Mouse (Mus musculus) 416B (cell line): ENCODE measurements around the gene Fzd4.

Experiments used
- DNase-seq: peaks from one replicate; pipeline ENCODE4 v3.0.0; 2011; ENCODE audit warnings: low read depth

The Fzd4 gene

DNA sequence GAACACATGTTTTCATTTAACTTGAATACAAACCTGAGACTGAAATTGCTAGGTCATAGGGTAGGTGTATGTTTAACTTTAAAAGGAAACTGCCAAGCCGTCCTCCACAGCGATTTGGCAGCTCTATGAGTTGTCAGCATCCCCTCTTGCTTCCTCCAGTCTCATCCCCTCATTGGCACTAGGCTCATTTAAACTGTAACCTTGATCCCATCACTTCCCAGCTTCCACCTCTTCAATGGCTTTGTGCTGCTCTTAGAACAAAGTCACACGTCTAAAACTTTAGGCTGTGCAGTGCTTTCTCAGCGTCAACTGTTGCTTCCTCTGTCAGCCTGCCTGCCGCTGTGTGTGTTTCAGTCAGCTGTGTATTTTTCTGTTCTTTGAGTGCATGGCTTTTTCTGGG lies 22.9 kb downstream of the Fzd4 start:
- DNase-seq: no peak

DNA sequence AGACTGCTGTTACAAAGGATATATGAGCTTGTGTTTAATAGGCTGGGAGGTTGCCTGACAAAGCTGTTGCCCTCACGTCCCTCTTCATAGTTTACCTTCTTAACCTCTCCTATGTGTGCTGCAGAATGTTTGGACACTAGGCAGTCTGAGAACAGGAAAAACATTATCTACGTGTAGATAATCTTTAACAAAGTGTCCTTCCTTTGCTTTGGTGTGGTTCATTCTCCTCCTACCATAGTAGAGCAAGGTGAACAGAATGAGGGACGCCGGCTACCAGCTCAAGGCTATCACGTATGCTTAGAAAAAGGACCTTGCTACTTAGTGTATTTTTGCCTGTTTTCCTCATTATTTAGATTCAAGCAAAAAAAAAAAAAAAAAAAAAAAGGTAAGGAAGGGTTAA lies 24.6 kb downstream of the Fzd4 start:
- DNase-seq: no peak

GRCm38 (mm10) chr7:89429326-89429725 lies 25.2 kb downstream of the Fzd4 start:
- DNase-seq: no peak

DNA sequence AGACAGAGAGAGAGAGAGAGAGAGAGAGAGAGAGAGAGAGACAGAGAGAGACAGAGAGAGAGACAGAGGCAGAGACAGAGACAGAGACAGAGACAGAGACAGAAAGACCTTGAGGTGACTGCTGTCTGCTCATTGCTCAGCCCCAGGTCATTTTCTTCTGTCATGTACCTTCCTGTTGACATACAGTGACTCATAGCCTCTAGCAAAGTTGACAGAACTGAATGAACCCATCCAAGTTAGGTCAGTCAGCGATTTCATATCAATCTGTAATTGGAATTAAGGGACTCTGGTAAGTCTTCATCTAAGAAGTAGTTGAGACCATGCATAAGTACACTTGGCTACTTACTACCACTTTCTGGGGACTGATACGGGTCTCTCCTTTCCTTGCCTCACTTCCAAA lies 27.0 kb downstream of the Fzd4 start:
- DNase-seq: peak; percentile 13

GRCm38 (mm10) chr7:89433193-89433892 lies 29.2 kb downstream of the Fzd4 start:
- no peak for DNase-seq

DNA sequence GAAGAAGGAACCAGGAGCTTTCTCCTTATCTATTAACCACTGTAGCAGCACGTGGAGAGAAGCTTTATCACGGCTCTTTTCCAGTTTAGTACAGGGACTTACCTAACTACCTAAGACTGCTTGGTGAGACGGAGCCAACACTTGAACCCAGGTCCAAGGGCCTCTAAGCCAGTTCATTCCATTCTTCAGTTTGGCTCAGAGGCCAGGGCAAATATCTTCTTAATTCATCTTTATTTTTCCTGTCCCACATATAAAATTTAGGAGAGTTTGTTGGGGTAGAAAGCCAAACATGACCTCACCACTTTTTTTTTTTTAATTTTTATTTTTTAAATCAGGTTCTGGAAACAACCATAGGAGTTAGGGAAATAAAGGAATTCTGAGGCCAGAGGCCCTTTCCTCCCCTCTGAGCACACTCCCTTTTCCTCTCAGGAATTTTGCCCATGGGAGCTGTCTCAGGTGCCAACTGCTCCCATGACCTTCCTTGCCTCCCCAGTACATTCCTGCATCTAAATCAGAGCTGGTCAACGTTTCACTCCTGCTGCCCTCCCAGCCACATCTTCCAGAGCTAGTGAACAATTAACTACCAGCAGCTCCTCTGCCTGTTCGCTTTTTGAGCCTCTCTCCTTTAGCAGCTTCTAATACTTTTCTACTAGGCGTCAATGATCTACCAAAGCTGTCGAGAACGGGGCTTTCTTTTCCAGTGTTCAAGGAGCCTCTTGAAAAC lies 29.9 kb downstream of the Fzd4 start:
- DNase-seq: no peak

DNA sequence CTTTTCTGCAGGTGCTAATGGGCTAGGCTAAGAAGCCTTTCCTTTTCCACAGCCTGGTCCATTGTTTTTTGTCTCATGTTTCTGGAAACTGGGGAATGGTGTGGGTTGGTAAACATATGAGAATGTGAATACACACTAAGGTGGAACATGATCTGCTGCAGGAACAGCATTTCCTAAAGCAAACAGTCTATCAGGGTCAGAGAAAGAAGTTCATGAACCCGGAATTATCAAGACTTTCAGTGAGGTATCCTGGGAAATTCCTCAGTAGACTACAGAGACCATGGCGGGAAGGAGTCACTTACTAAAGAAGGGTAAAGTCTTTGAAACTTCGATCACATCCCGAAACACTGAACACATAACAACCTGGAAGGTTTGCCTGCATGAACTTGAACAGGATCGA lies 32.2 kb downstream of the Fzd4 start:
- DNase-seq: no peak

DNA sequence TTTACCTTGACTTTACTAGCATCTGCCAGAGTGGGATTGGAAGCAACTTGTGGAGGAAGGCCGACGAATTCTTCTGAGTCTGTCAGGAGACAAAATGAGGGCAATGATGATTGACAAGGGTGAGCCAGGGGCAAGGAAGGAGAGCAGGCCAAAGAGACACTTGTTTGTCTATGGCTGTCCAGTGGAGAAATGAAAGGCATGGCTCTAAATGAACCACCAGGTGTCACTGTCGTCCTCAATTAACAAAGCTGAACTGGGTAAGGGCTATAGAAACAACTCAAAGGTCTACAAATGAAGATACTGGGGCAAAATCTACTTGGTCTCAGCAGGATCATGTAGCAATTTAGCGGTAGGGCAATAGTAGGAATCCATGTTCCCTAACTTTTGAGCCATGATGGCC lies 33.4 kb downstream of the Fzd4 start:
- DNase-seq: peak; percentile 75

GRCm38 (mm10) chr7:89441291-89441690 lies 37.1 kb downstream of the Fzd4 start:
- DNase-seq: no peak

- no peak for DNase-seq
These were observed 38.1 kb downstream of the Fzd4 start for GRCm38 (mm10) chr7:89442242-89442641.

DNA sequence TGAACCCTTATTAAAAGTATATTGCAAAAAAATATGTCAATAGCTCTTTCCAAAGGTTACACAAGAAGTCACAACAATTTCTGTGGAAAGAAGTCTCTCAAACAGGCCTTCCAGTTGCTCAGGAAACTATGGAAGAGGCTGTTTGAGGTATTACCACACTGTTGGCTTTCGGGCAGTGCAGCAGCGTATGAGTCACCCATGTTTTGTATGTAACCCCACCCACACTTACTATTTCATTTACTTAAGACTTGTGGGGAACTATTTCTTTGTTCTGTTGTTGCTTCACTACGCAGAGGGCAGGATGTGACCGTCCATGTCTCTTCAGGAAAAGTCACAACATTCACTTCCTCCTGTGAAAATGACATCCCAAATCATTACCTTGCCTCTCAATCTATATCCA lies 41.0 kb downstream of the Fzd4 start:
- peak; percentile 84 for DNase-seq

GRCm38 (mm10) chr7:89450312-89450711 lies 46.2 kb downstream of the Fzd4 start:
- DNase-seq: no peak

- no peak for DNase-seq
These were observed 52.4 kb downstream of the Fzd4 start for GRCm38 (mm10) chr7:89456380-89457076.

DNA sequence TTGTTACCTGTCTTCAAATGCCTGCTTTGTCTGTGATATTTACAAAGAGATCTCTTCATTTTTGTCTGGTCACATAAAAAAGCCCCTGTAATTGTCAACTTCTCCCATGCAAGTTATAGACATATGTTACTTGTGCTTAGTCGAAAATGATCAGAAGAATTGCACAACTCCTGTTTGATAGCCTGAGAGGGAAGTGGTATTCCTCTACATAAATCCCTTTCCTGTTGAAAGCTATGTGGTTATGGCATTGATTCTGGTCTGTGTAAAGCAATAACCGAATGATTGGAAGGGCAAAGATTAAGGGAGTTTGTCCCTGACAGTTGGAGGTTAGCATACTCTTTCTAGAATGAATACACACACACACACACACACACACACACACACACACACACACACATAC lies 55.5 kb downstream of the Fzd4 start:
- DNase-seq: peak; percentile 16

GRCm38 (mm10) chr7:89460911-89461310 lies 56.8 kb downstream of the Fzd4 start:
- no peak for DNase-seq

GRCm38 (mm10) chr7:89461351-89461750 lies 57.2 kb downstream of the Fzd4 start:
- no peak for DNase-seq
